Comparison of ENCODE assay signal across 24 mouse cellular contexts in genomic region chr2:130211581-130211980, GRCm38 (mm10). TPM values are rescaled to one million over a fixed set of nuclear protein-coding genes. Genes with fewer than 3 reads are reported as not detected.
A peak's percentile ranks its signal among the peaks of the same experiment; 100 is the strongest.
DNase-seq lines count a peak whose midpoint lies in the region; ATAC-seq lines count a peak whose summit lies in the region.
"Had no signal": no experiment of that assay in that cellular context is flagged by ENCODE, and none has a peak within 500 bp of the region (broad histone marks: within the 10 kb centered on the region; RNA-seq: fewer than 3 reads in every experiment).

No protein-coding gene starts in this region.

- ATAC-seq in kidney, embryonic 14.5 days (ENCODE audit: low FRiP score, low TSS enrichment), result no peak
- ATAC-seq: activated CD4-positive, CD25-positive, alpha-beta regulatory T cell, adult 4 months; forebrain, embryonic 13.5 days; Patski had no signal

- H3K9me3 ChIP-seq in kidney, embryonic 14.5 days (ENCODE audit: control insufficient read depth, low read length), result no peaks in the 10 kb centered on the region
- H3K9me3 ChIP-seq: embryonic facial prominence, embryonic 10.5 days; forebrain, embryonic 13.5 days; heart, embryonic 13.5 days; hindbrain, embryonic 15.5 days had no signal

- H3K4me1 ChIP-seq in kidney, embryonic 14.5 days (ENCODE audit: control insufficient read depth, insufficient read depth, low read length), result no peaks in the 10 kb centered on the region
- H3K4me1 ChIP-seq: embryonic facial prominence, embryonic 10.5 days; forebrain, embryonic 13.5 days; heart, embryonic 13.5 days; hindbrain, embryonic 15.5 days had no signal

- DNase-seq in layer of hippocampus, adult 11-12 months (ENCODE audit: low spot score), result peak; percentile 15
- no peak for DNase-seq in layer of hippocampus, postnatal 10 days (ENCODE audit: low spot score in 2 of 2)
- peak; percentile 60 for DNase-seq in brain, adult 2 months (ENCODE audit: low read depth, low spot score)
- DNase-seq in layer of hippocampus, adult 8-10 months (ENCODE audit: low spot score in 2 of 2), result peak; percentile 16 to 22
- DNase-seq in telencephalon, adult 2 months (ENCODE audit: low read depth, low spot score), result peak; percentile 39
- DNase-seq: adrenal gland, postnatal 14 days; cerebellum, adult 2 months; cerebellum, postnatal 10 days; gastrocnemius, postnatal 10 days; heart, postnatal 36 days had no signal

- H3K36me3 ChIP-seq in kidney, embryonic 14.5 days (ENCODE audit: control insufficient read depth, insufficient read depth, low read length), result no peaks in the 10 kb centered on the region
- H3K36me3 ChIP-seq: embryonic facial prominence, embryonic 10.5 days; heart, embryonic 13.5 days; hindbrain, embryonic 15.5 days had no signal

- no peak overlapping the region for H3K4me3 ChIP-seq in kidney, embryonic 14.5 days (ENCODE audit: low read length)
- H3K4me3 ChIP-seq: embryonic facial prominence, embryonic 10.5 days; forebrain, embryonic 13.5 days; heart, embryonic 13.5 days; hindbrain, embryonic 15.5 days had no signal

- 78% methylated on average over 2 of the region's 2 CpGs for WGBS in kidney, embryonic 14.5 days

- H3K9ac ChIP-seq in kidney, embryonic 14.5 days (ENCODE audit: low read depth, low read length), result no peak overlapping the region
- H3K9ac ChIP-seq: forebrain, embryonic 13.5 days; heart, embryonic 13.5 days; hindbrain, embryonic 15.5 days had no signal

- H3K27ac ChIP-seq in kidney, embryonic 14.5 days (ENCODE audit: low read depth, low read length), result no peak overlapping the region
- H3K27ac ChIP-seq: embryonic facial prominence, embryonic 10.5 days; forebrain, embryonic 13.5 days; heart, embryonic 13.5 days; hindbrain, embryonic 15.5 days had no signal

- H3K4me2 ChIP-seq in kidney, embryonic 14.5 days (replicated peaks; ENCODE audit: low read depth, low read length), result no peak overlapping the region
- H3K4me2 ChIP-seq: forebrain, embryonic 13.5 days; heart, embryonic 13.5 days; hindbrain, embryonic 15.5 days had no signal

- H3K27me3 ChIP-seq in kidney, embryonic 14.5 days (ENCODE audit: control insufficient read depth, insufficient read depth, low read length), result no peaks in the 10 kb centered on the region
- H3K27me3 ChIP-seq: heart, embryonic 13.5 days; hindbrain, embryonic 15.5 days had no signal

RNA-seq across cellular contexts. Expression of gene Tmc2, which starts 16.6 kb away (rescaled TPM):
- total RNA-seq in layer of hippocampus, postnatal 10 days (2021), result not detected
- total RNA-seq in layer of hippocampus, adult 8-10 months (2022), result not detected
- polyA plus RNA-seq in kidney, embryonic 14.5 days (2014; fragmentation: Nextera tagmentation; extraction: Ambion mirVana), result not detected in 2 replicates
- total RNA-seq: adrenal gland, adult 18-20 months; adrenal gland, postnatal 14 days; CH12.LX; gastrocnemius, postnatal 10 days; heart, adult 8-10 months; heart, postnatal 36 days had no signal
- polyA plus RNA-seq: cerebellum, adult 2 months; embryonic facial prominence, embryonic 10.5 days; embryonic facial prominence, embryonic 14.5 days; forebrain, embryonic 13.5 days; gonadal fat pad, adult 2 months; heart, embryonic 13.5 days; heart, postnatal 0 days; hindbrain, embryonic 11.5 days; hindbrain, embryonic 15.5 days; Patski had no signal

RNA-seq across cellular contexts. Expression of gene Snrpb, which starts 32.4 kb away (rescaled TPM):
- 100 to 1,000 TPM; 103 to 106 TPM for total RNA-seq in layer of hippocampus, postnatal 10 days (2021)
- 100 to 1,000 TPM; 103 to 110 (median 105) TPM for total RNA-seq in layer of hippocampus, adult 8-10 months (2022)
- polyA plus RNA-seq in kidney, embryonic 14.5 days (2014; fragmentation: Nextera tagmentation; extraction: Ambion mirVana), result 753 and 776 TPM in 2 replicates

Comparison
In these comparisons a context has a peak if more than half of its experiments do, and no peak if none do; other contexts are left out.
1. DNase-seq: peak in layer of hippocampus, adult 11-12 months (single experiment), brain, adult 2 months (single experiment), layer of hippocampus, adult 8-10 months (2 of 2) and telencephalon, adult 2 months (single experiment); none in layer of hippocampus, postnatal 10 days (0 of 2).